In genomic region chr7:67648376-67648775, GRCm38 (mm10) we compare ENCODE assay signal across 9 mouse cellular contexts. TPM values are rescaled to one million over a fixed set of nuclear protein-coding genes. Genes with fewer than 3 reads are reported as not detected.
A peak's percentile ranks its signal among the peaks of the same experiment; 100 is the strongest.
DNase-seq lines count a peak whose midpoint lies in the region; ATAC-seq lines count a peak whose summit lies in the region.
"Had no signal": no experiment of that assay in that cellular context is flagged by ENCODE, and none has a peak within 500 bp of the region (broad histone marks: within the 10 kb centered on the region; RNA-seq: fewer than 3 reads in every experiment).

No protein-coding gene starts in this region.

- no peaks in the 10 kb centered on the region for H3K9me3 ChIP-seq in kidney, embryonic 15.5 days (replicated peaks)
- no peaks in the 10 kb centered on the region for H3K9me3 ChIP-seq in hindbrain, embryonic 11.5 days (ENCODE audit: control insufficient read depth, low read length)
- no peaks in the 10 kb centered on the region for H3K9me3 ChIP-seq in midbrain, embryonic 15.5 days

- H3K4me1 ChIP-seq in kidney, embryonic 15.5 days = peaks cover 42% of the 10 kb centered on the region
- no peaks in the 10 kb centered on the region for H3K4me1 ChIP-seq in hindbrain, embryonic 11.5 days (replicated peaks; ENCODE audit: control insufficient read depth, insufficient read depth, low read length)
- peaks cover 19% of the 10 kb centered on the region for H3K4me1 ChIP-seq in midbrain, embryonic 15.5 days

- peak overlapping the region; percentile 63 for H3K4me3 ChIP-seq in kidney, embryonic 15.5 days (replicated peaks)
- 0 out of 2 replicates have a peak overlapping the region, but pooled peaks have one; percentile 48 for H3K4me3 ChIP-seq in hindbrain, embryonic 11.5 days (ENCODE audit: low read depth, low read length)
- no peak overlapping the region for H3K4me3 ChIP-seq in midbrain, embryonic 15.5 days

- no peak overlapping the region for H3K27ac ChIP-seq in kidney, embryonic 15.5 days
- H3K27ac ChIP-seq in hindbrain, embryonic 11.5 days (ENCODE audit: low read depth, low read length) = no peak overlapping the region
- H3K27ac ChIP-seq in midbrain, embryonic 15.5 days = no peak overlapping the region
- H3K27ac ChIP-seq: macrophage had no signal

- DNase-seq in kidney, adult 8-10 months = no peak
- DNase-seq in adrenal gland, postnatal 25 days = peak; percentile 28
- DNase-seq in hindbrain, embryonic 11.5 days (ENCODE audit: low spot score) = no peak
- DNase-seq in left cerebral cortex, adult 8-10 months (ENCODE audit: low spot score in 2 of 2) = no peak
- no peak for DNase-seq in ovary, adult 18-20 months (ENCODE audit: low spot score)

- peak overlapping the region; percentile 66; the same call in 1 of the 2 replicates for H3K9ac ChIP-seq in kidney, embryonic 15.5 days
- H3K9ac ChIP-seq in hindbrain, embryonic 11.5 days (ENCODE audit: low read depth, low read length) = no peak overlapping the region
- no peak overlapping the region for H3K9ac ChIP-seq in midbrain, embryonic 15.5 days

- no peaks in the 10 kb centered on the region for H3K27me3 ChIP-seq in kidney, embryonic 15.5 days
- no peaks in the 10 kb centered on the region for H3K27me3 ChIP-seq in hindbrain, embryonic 11.5 days (ENCODE audit: control insufficient read depth, insufficient read depth, low read length)
- H3K27me3 ChIP-seq in midbrain, embryonic 15.5 days (replicated peaks) = no peaks in the 10 kb centered on the region

- H3K36me3 ChIP-seq in kidney, embryonic 15.5 days = no peaks in the 10 kb centered on the region
- H3K36me3 ChIP-seq in hindbrain, embryonic 11.5 days (ENCODE audit: control insufficient read depth, insufficient read depth, low read length) = no peaks in the 10 kb centered on the region
- H3K36me3 ChIP-seq in midbrain, embryonic 15.5 days (replicated peaks) = no peaks in the 10 kb centered on the region

- WGBS in kidney, embryonic 15.5 days = 59% methylated on average over 4 of the region's 4 CpGs
- WGBS in hindbrain, embryonic 11.5 days = 73% methylated on average over 4 of the region's 4 CpGs
- 71% methylated on average over 4 of the region's 4 CpGs for WGBS in midbrain, embryonic 15.5 days

- H3K4me2 ChIP-seq in kidney, embryonic 15.5 days = peak overlapping the region; percentile 59
- H3K4me2 ChIP-seq in hindbrain, embryonic 11.5 days (replicated peaks; ENCODE audit: low read depth, low read length) = peak overlapping the region; percentile 15
- H3K4me2 ChIP-seq in midbrain, embryonic 15.5 days = peak overlapping the region; percentile 40; the same call in 1 of the 2 replicates

- ATAC-seq in kidney, embryonic 15.5 days (replicated peaks; ENCODE audit: low FRiP score) = no peak
- ATAC-seq in hindbrain, embryonic 11.5 days (ENCODE audit: low FRiP score) = no peak
- no peak for ATAC-seq in midbrain, embryonic 15.5 days (replicated peaks)
- ATAC-seq in inflammation-experienced regulatory T-cells, adult 6 months = no peak

RNA-seq across cellular contexts. Expression of gene Ttc23, which starts 1.2 kb away (rescaled TPM):
- 30.4 and 33.1 TPM in 2 replicates for polyA plus RNA-seq in kidney, embryonic 15.5 days (2015; fragmentation: Nextera tagmentation; extraction: Ambion mirVana)
- total RNA-seq in adrenal gland, postnatal 25 days (2021) = 34.8 and 45.0 TPM in 2 replicates
- polyA plus RNA-seq in hindbrain, embryonic 11.5 days (2014; fragmentation: Nextera tagmentation; extraction: Ambion mirVana) = 32.4 and 33.3 TPM in 2 replicates
- polyA plus RNA-seq in midbrain, embryonic 15.5 days (2015; fragmentation: Nextera tagmentation; extraction: Ambion mirVana) = 7.5 and 7.7 TPM in 2 replicates
- total RNA-seq in left cerebral cortex, adult 8-10 months (2022) = 10 to 100 TPM in 1 of 4 experiments, 1 to 10 TPM in 3; 6.2 to 13.1 (median 6.6) TPM
- polyA plus RNA-seq in inflammation-experienced regulatory T-cells, adult 6 months (2017; shearing (Covaris generic)) = 1 to 10 TPM in 1 of 3 experiments, under 1 TPM in 2; 0.42 to 1.8 (median 0.64) TPM

RNA-seq across cellular contexts. Expression of gene Lrrc28, which starts 3.3 kb away (rescaled TPM):
- 15.3 and 15.7 TPM in 2 replicates for polyA plus RNA-seq in kidney, embryonic 15.5 days (2015; fragmentation: Nextera tagmentation; extraction: Ambion mirVana)
- total RNA-seq in adrenal gland, postnatal 25 days (2021) = 14.1 and 22.0 TPM in 2 replicates
- 26.3 and 27.2 TPM in 2 replicates for polyA plus RNA-seq in hindbrain, embryonic 11.5 days (2014; fragmentation: Nextera tagmentation; extraction: Ambion mirVana)
- polyA plus RNA-seq in midbrain, embryonic 15.5 days (2015; fragmentation: Nextera tagmentation; extraction: Ambion mirVana) = 26.0 and 28.5 TPM in 2 replicates
- 10 to 100 TPM; 30.1 to 41.4 (median 32.4) TPM for total RNA-seq in left cerebral cortex, adult 8-10 months (2022)
- 10 to 100 TPM; 13.5 to 21.1 (median 19.5) TPM for polyA plus RNA-seq in inflammation-experienced regulatory T-cells, adult 6 months (2017; shearing (Covaris generic))
